Mouse (Mus musculus): Measurements from ENCODE around the gene Alpi. TPM values are rescaled to one million over a fixed set of nuclear protein-coding genes. Genes with fewer than 3 reads are reported as not detected.

Alpi gene
- polyA plus RNA-seq (2021; fragmentation: Nextera tagmentation): not detected in 2 replicates
- long read RNA-seq, experiment 1: 0 reads
- long read RNA-seq, experiment 2: 0 reads

DNA sequence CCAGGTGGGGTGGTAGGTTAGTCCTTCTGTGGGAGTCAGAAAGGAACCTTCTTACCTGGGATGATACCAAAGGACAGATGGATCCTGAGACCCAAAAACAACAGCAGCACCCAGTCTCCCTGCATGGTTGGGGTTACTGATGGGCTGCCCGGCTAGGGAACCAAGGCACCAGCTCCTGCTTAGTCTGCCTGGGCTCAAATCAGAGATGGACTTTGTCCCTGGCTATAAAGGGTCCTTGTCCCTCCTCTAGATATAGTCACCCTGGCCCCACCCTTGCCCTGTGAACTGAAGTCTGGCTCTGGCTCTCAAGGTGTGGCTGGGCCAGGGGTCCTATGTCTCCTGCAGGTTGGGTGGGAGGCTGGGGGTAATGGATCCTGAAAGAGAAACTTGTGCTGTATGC lies at the start of gene Alpi:
Gene Alpi, minus strand, starts transcription at position 196 of the 400 bp plus-strand sequence.

DNA sequence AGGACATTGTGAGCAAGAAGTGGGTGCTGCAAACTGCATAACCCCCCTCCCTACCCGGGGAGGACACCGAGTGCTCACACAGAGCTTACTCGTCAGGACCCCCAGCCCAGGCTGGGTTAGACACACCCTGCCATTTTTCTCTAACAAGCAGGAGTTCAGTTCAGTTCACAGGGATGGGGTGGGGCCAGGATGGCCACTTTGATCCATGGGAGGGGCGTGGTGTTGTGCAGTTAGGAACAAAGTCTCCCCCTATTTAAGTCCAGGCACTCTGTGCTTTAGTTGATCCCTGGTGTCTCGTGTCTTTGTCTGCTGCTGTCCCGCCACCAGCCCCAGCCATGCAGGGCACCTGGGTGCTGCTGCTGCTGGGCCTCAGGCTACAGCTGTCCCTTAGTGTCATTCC lies 23.3 kb upstream of the Alpi start, which contains the start of gene Akp3:
Gene Akp3, plus strand, starts transcription at position 301 of the 400 bp plus-strand sequence.

DNA sequence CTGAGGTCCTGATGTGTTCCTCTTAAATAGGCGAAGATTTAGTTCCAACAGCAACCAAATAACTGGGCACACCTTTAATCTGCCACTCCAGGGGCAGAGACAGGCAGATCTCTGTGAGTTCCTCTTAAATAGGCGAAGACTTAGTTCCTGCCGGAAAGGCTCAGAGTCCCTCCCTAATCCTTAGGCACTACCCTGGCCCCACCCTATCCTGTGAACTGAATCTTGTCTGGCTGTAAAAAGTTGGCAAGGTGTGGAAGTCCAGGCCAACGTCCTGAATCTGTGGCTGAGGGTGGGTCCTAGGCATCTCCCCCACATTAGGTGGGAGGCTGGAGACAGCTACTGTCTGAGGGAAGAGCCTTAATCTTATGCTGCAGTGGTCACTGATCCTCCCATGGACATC lies 11.6 kb downstream of the Alpi start, which contains the start of gene Alppl2:
Gene Alppl2, minus strand, starts transcription at position 101 of the 400 bp plus-strand sequence.

Other genes starting within 250 kb of the Alpi start
- not detected in 2 replicates for gene Alppl2, start 11.7 kb downstream of the Alpi start, polyA plus RNA-seq (2021; fragmentation: Nextera tagmentation)
- not detected in 2 replicates for gene Akp3, start 23.4 kb upstream of the Alpi start, polyA plus RNA-seq (2021; fragmentation: Nextera tagmentation)
- gene Ecel1, start 54.9 kb upstream of the Alpi start, polyA plus RNA-seq (2021; fragmentation: Nextera tagmentation): 6.9 and 9.6 TPM in 2 replicates
- 0.74 TPM in 2 replicates for gene Prss56, start 81.7 kb upstream of the Alpi start, polyA plus RNA-seq (2021; fragmentation: Nextera tagmentation)
- not detected in 2 replicates for gene Chrnd, start 89.0 kb upstream of the Alpi start, polyA plus RNA-seq (2021; fragmentation: Nextera tagmentation)
- gene Chrng, start 103.1 kb upstream of the Alpi start, polyA plus RNA-seq (2021; fragmentation: Nextera tagmentation): 0.04 TPM in 1 of 2 replicates, not detected in the other
- gene Eif4e2, start 112.3 kb upstream of the Alpi start, polyA plus RNA-seq (2021; fragmentation: Nextera tagmentation): 33.1 and 34.1 TPM in 2 replicates
- gene Efhd1, start 162.8 kb upstream of the Alpi start, polyA plus RNA-seq (2021; fragmentation: Nextera tagmentation): 16.3 and 22.3 TPM in 2 replicates
- 21.6 and 28.4 TPM in 2 replicates for gene Gigyf2, start 225.4 kb upstream of the Alpi start, polyA plus RNA-seq (2021; fragmentation: Nextera tagmentation)

Measured in left cerebral cortex, adult 6 months (tissue).